Mouse (Mus musculus) myocyte (in vitro differentiated cells): ENCODE data around the gene Fmn2.

Experiments used
- CEBPB ChIP-seq: IDR thresholded peaks from 2 replicates; pipeline ENCODE4 v1.6.1; 2011; ENCODE audit warnings: mild to moderate bottlenecking, moderate library complexity; ENCODE audit not compliant: poor library complexity, insufficient read depth, severe bottlenecking
- MAX ChIP-seq: IDR thresholded peaks from one replicate; pipeline ENCODE4 v1.6.1; 2011; ENCODE audit warnings: low read depth, mild to moderate bottlenecking, control low read depth
- MYOD1 ChIP-seq, 3 experiments: IDR thresholded peaks; one replicate each; pipeline ENCODE4 v1.6.1; 2011; ENCODE audit warnings: control low read depth in 2 of 3, low read depth in 2 of 3, mild to moderate bottlenecking in 2 of 3, moderate library complexity in 1 of 3; ENCODE audit not compliant: insufficient read length in 2 of 3, control insufficient read depth in 1 of 3
- MYOG ChIP-seq, 3 experiments: IDR thresholded peaks; one replicate each; pipeline ENCODE4 v1.6.1; 2011; ENCODE audit warnings: control low read depth in 2 of 3, low read depth in 2 of 3, mild to moderate bottlenecking in 2 of 3; ENCODE audit not compliant: insufficient read length in 2 of 3, control insufficient read depth in 1 of 3, insufficient read depth in 1 of 3
- POLR2A ChIP-seq: IDR thresholded peaks from one replicate; pipeline ENCODE4 v1.6.1; 2011; ENCODE audit warnings: low read depth, mild to moderate bottlenecking, control low read depth, moderate library complexity; ENCODE audit not compliant: insufficient read length
- POLR2AphosphoS2 ChIP-seq: IDR thresholded peaks from one replicate; pipeline ENCODE4 v1.6.1; 2011; ENCODE audit warnings: low read depth, control low read depth; ENCODE audit not compliant: insufficient read length
- SRF ChIP-seq: IDR thresholded peaks from one replicate; pipeline ENCODE4 v1.6.1; 2011; ENCODE audit warnings: low read depth; ENCODE audit not compliant: control insufficient read depth, insufficient read length
- TCF12 ChIP-seq: IDR thresholded peaks from one replicate; pipeline ENCODE4 v1.6.1; 2011; ENCODE audit warnings: mild to moderate bottlenecking, control low read depth; ENCODE audit not compliant: poor library complexity, insufficient read depth, severe bottlenecking
- TCF3 ChIP-seq: IDR thresholded peaks from one replicate; pipeline ENCODE4 v1.6.1; 2011; ENCODE audit warnings: low read depth, control low read depth; ENCODE audit not compliant: insufficient read length
- USF1 ChIP-seq: IDR thresholded peaks from one replicate; pipeline ENCODE4 v1.6.1; 2011; ENCODE audit warnings: low read depth, mild to moderate bottlenecking, control low read depth, moderate library complexity

DNA sequence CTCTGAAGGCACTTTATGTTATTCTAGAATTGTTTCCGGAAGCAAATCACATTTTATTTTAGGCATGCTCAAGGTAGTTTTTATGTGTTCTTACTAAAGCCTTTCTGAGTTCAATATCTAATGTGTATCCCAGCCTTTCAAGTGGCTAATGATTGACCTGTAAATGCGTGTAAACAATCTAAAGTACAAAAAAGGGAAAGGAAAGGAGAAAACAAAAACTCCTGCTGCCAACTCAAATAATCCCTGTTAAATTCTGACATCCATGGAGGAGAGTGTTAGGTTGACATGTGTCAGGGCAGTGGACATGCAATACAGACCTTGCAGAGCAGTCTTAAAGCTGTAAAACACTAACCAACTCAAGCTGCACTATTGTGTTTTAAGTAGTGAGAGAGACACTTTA, 241.0 kb downstream of the Fmn2 start:
- no peak for TF ChIP-seq TCF12
- TF ChIP-seq POLR2A, result no peak
- TF ChIP-seq USF1, result no peak
- no peak for TF ChIP-seq TCF3
- TF ChIP-seq CEBPB, result no peak
- TF ChIP-seq MYOG (IDR thresholded peaks at IDR 0.05; ENCODE audit: control insufficient read depth in 1 of 3, insufficient read depth in 1 of 3, insufficient read length in 2 of 3, low read depth in 2 of 3), result no peak
- no peak for TF ChIP-seq SRF
- TF ChIP-seq MYOD1 (IDR thresholded peaks at IDR 0.05; ENCODE audit: control insufficient read depth in 1 of 3, insufficient read length in 2 of 3, low read depth in 2 of 3), result no peak
- no peak for TF ChIP-seq POLR2AphosphoS2
- TF ChIP-seq MAX, result no peak
